Mouse (Mus musculus): ENCODE measurements around the gene Ergic1. TPM values are rescaled to one million over a fixed set of nuclear protein-coding genes. Genes with fewer than 3 reads are reported as not detected.

Ergic1 gene
- polyA plus RNA-seq, 1 experiment from 2014 or later = 91.2 TPM

DNA sequence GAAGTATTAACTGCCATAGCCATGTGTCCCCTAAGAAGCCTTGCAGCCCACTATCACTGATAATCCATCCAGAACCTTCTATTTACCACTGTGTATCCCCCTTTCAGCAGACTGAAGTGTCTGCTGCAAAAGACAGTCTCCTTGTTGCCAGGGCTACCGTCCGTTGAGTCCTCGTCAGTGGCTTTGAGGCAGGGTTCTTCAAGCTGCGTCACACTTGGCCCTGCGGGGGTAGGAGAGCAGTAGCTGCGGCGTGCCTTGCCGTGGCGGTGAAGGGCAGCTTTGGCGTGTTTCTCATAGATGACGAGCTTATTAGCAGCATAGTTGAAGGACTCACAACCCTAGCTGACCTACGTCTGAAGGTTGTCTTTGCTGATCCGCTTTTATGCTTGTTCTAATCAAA lies 140.3 kb downstream of the Ergic1 start:
- Histone ChIP-seq H3K36me3 (ENCODE audit: control insufficient read depth, insufficient read depth, low read length) (peaks cover 12% of the 10 kb centered on the region), H3K4me2 (ENCODE audit: low read depth, low read length) (no peak overlapping the region), H3K4me1 (ENCODE audit: control insufficient read depth, insufficient read depth, low read length) (no peaks in the 10 kb centered on the region; the same call in 1 of the 2 replicates), H3K27me3 (replicated peaks; ENCODE audit: control insufficient read depth, insufficient read depth, low read length) (no peaks in the 10 kb centered on the region), H3K4me3 (ENCODE audit: low read length) (no peak overlapping the region), H3K27ac (ENCODE audit: low read length) (no peak overlapping the region), H3K9ac (ENCODE audit: low read depth, low read length) (no peak overlapping the region), H3K9me3 (ENCODE audit: control insufficient read depth, low read length) (no peaks in the 10 kb centered on the region)
- ATAC-seq = no peak
- 84% methylated on average over 13 of the region's 13 CpGs for WGBS

DNA sequence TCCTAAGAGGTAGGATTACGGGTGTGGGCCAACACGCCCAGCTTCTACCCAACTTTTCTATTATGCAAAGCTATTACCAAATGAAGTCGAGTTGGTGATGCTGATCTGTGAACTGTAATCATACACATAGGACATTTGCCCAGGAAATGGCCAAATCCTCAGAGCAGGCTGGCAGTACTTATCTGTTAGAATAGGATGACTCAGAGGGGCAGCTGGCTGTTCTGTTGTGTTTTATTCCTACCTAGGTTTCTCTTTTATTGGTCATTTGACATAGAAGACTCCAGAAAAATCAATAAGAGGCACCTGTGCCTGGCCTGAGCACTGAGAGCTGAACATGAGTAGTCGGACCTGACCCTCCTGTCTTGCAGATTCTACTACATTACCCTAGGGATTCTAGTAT lies 141.3 kb downstream of the Ergic1 start:
- Histone ChIP-seq H3K9me3 (ENCODE audit: control insufficient read depth, low read length) (no peaks in the 10 kb centered on the region), H3K4me2 (ENCODE audit: low read depth, low read length) (no peak overlapping the region), H3K27ac (ENCODE audit: low read length) (0 out of 2 replicates have a peak overlapping the region, but pooled peaks have one; percentile 15), H3K4me1 (ENCODE audit: control insufficient read depth, insufficient read depth, low read length) (no peaks in the 10 kb centered on the region; the same call in 1 of the 2 replicates), H3K27me3 (replicated peaks; ENCODE audit: control insufficient read depth, insufficient read depth, low read length) (no peaks in the 10 kb centered on the region), H3K36me3 (ENCODE audit: control insufficient read depth, insufficient read depth, low read length) (peaks cover 12% of the 10 kb centered on the region), H3K4me3 (ENCODE audit: low read length) (no peak overlapping the region), H3K9ac (ENCODE audit: low read depth, low read length) (no peak overlapping the region)
- 74% methylated on average over 4 of the region's 4 CpGs for WGBS
- no peak for ATAC-seq

GRCm38 (mm10) chr17:26703671-26704070 lies 142.4 kb downstream of the Ergic1 start:
- Histone ChIP-seq H3K4me2 (ENCODE audit: low read depth, low read length) (no peak overlapping the region), H3K4me3 (ENCODE audit: low read length) (no peak overlapping the region), H3K27me3 (replicated peaks; ENCODE audit: control insufficient read depth, insufficient read depth, low read length) (no peaks in the 10 kb centered on the region), H3K4me1 (ENCODE audit: control insufficient read depth, insufficient read depth, low read length) (no peaks in the 10 kb centered on the region; the same call in 1 of the 2 replicates), H3K9me3 (ENCODE audit: control insufficient read depth, low read length) (no peaks in the 10 kb centered on the region), H3K36me3 (ENCODE audit: control insufficient read depth, insufficient read depth, low read length) (peaks cover 8% of the 10 kb centered on the region), H3K27ac (ENCODE audit: low read length) (no peak overlapping the region), H3K9ac (ENCODE audit: low read depth, low read length) (no peak overlapping the region)
- no peak for ATAC-seq
- WGBS = 81% methylated on average over 4 of the region's 4 CpGs

- no peak for ATAC-seq
- Histone ChIP-seq H3K9me3 (ENCODE audit: control insufficient read depth, low read length) (no peaks in the 10 kb centered on the region), H3K4me1 (ENCODE audit: control insufficient read depth, insufficient read depth, low read length) (no peaks in the 10 kb centered on the region; the same call in 1 of the 2 replicates), H3K27ac (ENCODE audit: low read length) (no peak overlapping the region), H3K9ac (ENCODE audit: low read depth, low read length) (no peak overlapping the region), H3K4me3 (ENCODE audit: low read length) (no peak overlapping the region), H3K27me3 (replicated peaks; ENCODE audit: control insufficient read depth, insufficient read depth, low read length) (no peaks in the 10 kb centered on the region), H3K4me2 (ENCODE audit: low read depth, low read length) (no peak overlapping the region), H3K36me3 (ENCODE audit: control insufficient read depth, insufficient read depth, low read length) (peaks cover 3% of the 10 kb centered on the region; the same call in 1 of the 2 replicates)
- 67% methylated on average over 11 of the region's 11 CpGs for WGBS
Measured at GRCm38 (mm10) chr17:26705463-26706359, 144.4 kb downstream of the Ergic1 start.

Small RNA genes lying within 50 kb of the gene (microRNA-seq; reads per million reads assigned to microRNA genes)
- not detected for gene Gm22420

Other genes starting within 250 kb of the Ergic1 start
- gene Neurl1b, start 146.7 kb upstream of the Ergic1 start, polyA plus RNA-seq (2015; fragmentation: Nextera tagmentation; extraction: Ambion mirVana) = 1.5 and 1.6 TPM in 2 replicates
- gene Dusp1, start 639 bp downstream of the Ergic1 start, polyA plus RNA-seq (2015; fragmentation: Nextera tagmentation; extraction: Ambion mirVana) = 12.2 and 14.4 TPM in 2 replicates
- 311 and 334 TPM in 2 replicates for gene Atp6v0e, start 101.7 kb downstream of the Ergic1 start, polyA plus RNA-seq (2015; fragmentation: Nextera tagmentation; extraction: Ambion mirVana)
- gene Crebrf, start 154.2 kb downstream of the Ergic1 start, polyA plus RNA-seq (2015; fragmentation: Nextera tagmentation; extraction: Ambion mirVana) = 8.1 and 9.4 TPM in 2 replicates
- 47.6 and 52.0 TPM in 2 replicates for gene Bnip1, start 219.6 kb downstream of the Ergic1 start, polyA plus RNA-seq (2015; fragmentation: Nextera tagmentation; extraction: Ambion mirVana)

All from intestine, embryonic 16.5 days (tissue).